Mouse (Mus musculus) hindbrain, embryonic 14.5 days (tissue): ENCODE data around the gene Git1. TPM values are rescaled to one million over a fixed set of nuclear protein-coding genes. Genes with fewer than 3 reads are reported as not detected.
A peak's percentile ranks its signal among the peaks of the same experiment; 100 is the strongest.

Experiments
- ATAC-seq: fragments of 200-750 bp; cut with Nextera tagmentation; 2 replicates; pipeline ENCODE4 v1.8.0; 2017; ENCODE audit warnings: moderate number of reproducible peaks, mild to moderate bottlenecking, moderate TSS enrichment, moderate library complexity; ENCODE audit not compliant: low FRiP score
- DNase-seq: peaks from one replicate; pipeline ENCODE4 v3.0.0-alpha.2; 2015; ENCODE audit warnings: low spot score
- H3K27ac ChIP-seq: fragments of 300-500 bp; sonication (generic); 2 replicates; pipeline ENCODE4 v1.5.1; 2014; ENCODE audit warnings: mild to moderate bottlenecking, moderate library complexity
- H3K27me3 ChIP-seq: fragments of 300-500 bp; sonication (generic); 2 replicates; pipeline ENCODE4 v1.6.1; 2014; ENCODE audit warnings: mild to moderate bottlenecking, low read length, mixed read lengths; ENCODE audit not compliant: control insufficient read depth, insufficient read depth
- H3K36me3 ChIP-seq: fragments of 300-500 bp; sonication (generic); replicated peaks from 2 replicates; pipeline ENCODE4 v1.6.1; 2014; ENCODE audit not compliant: control insufficient read depth, insufficient read depth
- H3K4me1 ChIP-seq: fragments of 300-500 bp; sonication (generic); replicated peaks from 2 replicates; pipeline ENCODE4 v1.6.1; 2014; ENCODE audit warnings: antibody characterized with exemption, low read length, mixed read lengths; ENCODE audit not compliant: control insufficient read depth, insufficient read depth
- H3K4me2 ChIP-seq: fragments of 300-500 bp; sonication (generic); replicated peaks from 2 replicates; pipeline ENCODE4 v1.6.1; 2014; ENCODE audit warnings: mild to moderate bottlenecking, moderate library complexity
- H3K4me3 ChIP-seq: fragments of 300-500 bp; sonication (generic); replicated peaks from 2 replicates; pipeline ENCODE4 v1.5.1; 2014; ENCODE audit warnings: mild to moderate bottlenecking, low read length
- H3K9ac ChIP-seq: fragments of 300-500 bp; sonication (generic); 2 replicates; pipeline ENCODE4 v1.6.1; 2014
- H3K9me3 ChIP-seq: fragments of 300-500 bp; sonication (generic); 2 replicates; pipeline ENCODE4 v1.6.1; 2016; ENCODE audit warnings: low read length; ENCODE audit not compliant: control insufficient read depth
- WGBS: fragments of 180-500 bp; shearing (Covaris S2); extraction: QIAGEN DNeasy Blood & Tissue Kit; methylation state at CpG from one replicate; pipeline ENCODE4 v1.1.7; 2014; 5-methylcytosine and 5-hydroxymethylcytosine counted together
- polyA plus RNA-seq: library from polyadenylated mRNA; unstranded; fragments of >200 nt; fragmentation: Nextera tagmentation; extraction: Ambion mirVana; gene quantifications from 2 replicates; pipeline ENCODE4 v1.2.1, GENCODE M21; 2014

Gene Git1
- polyA plus RNA-seq, result 21.3 and 23.2 TPM in 2 replicates

GRCm38 (mm10) chr11:77493512-77494343 lies at the start of gene Git1:
TSS of gene Git1 (plus strand) at chr11:77493562.
- no peaks in the 10 kb centered on the region for H3K27me3 ChIP-seq
- H3K4me2 ChIP-seq, result peak within 1 kb of the TSS; percentile 88
- peaks cover 58% of the 10 kb centered on the region for H3K4me1 ChIP-seq
- 2% methylated on average over 55 of the region's 74 CpGs for WGBS
- no peaks in the 10 kb centered on the region; the same call in 1 of the 2 replicates for H3K36me3 ChIP-seq
- DNase-seq, result no peak
- H3K27ac ChIP-seq, result peak within 1 kb of the TSS; percentile 88
- H3K9ac ChIP-seq, result peak within 1 kb of the TSS; percentile 93
- peak within 1 kb of the TSS; percentile 96 for H3K4me3 ChIP-seq
- no peaks in the 10 kb centered on the region for H3K9me3 ChIP-seq
- ATAC-seq, result no peak

- Histone ChIP-seq H3K9me3 (no peaks in the 10 kb centered on the region), H3K4me1 (no peaks in the 10 kb centered on the region), H3K27ac (no peak overlapping the region), H3K36me3 (peaks cover 47% of the 10 kb centered on the region), H3K4me3 (no peak overlapping the region), H3K27me3 (no peaks in the 10 kb centered on the region), H3K9ac (no peak overlapping the region), H3K4me2 (no peak overlapping the region)
- ATAC-seq, result no peak
- 60% methylated on average over 2 of the region's 2 CpGs for WGBS
- DNase-seq, result no peak
These were observed 48.4 kb upstream of the Git1 start for GRCm38 (mm10) chr11:77444939-77445338.

DNA sequence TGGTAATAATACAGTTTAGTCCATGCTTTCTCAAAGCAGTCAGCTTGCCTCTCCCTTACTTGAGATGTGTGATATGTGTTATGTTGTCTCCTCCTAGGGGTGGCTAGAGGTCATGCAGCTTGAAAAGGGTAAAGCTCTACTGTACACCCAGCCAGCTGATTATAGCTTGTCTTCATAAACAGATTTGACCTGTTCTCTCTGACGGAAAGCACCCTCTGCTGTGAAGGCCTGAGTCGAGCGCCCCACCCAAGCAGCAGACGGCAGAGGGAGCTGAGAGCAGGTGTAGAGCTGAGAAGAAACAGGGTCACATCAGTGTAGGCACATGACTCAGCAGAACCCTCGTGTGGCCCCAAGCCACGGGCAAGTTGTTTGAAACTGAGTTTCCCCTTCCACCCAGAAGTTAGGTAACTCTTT lies 46.7 kb upstream of the Git1 start:
- Histone ChIP-seq H3K4me3 (no peak overlapping the region), H3K27ac (no peak overlapping the region), H3K9ac (no peak overlapping the region), H3K27me3 (no peaks in the 10 kb centered on the region), H3K36me3 (peaks cover 41% of the 10 kb centered on the region), H3K9me3 (no peaks in the 10 kb centered on the region), H3K4me2 (no peak overlapping the region), H3K4me1 (no peaks in the 10 kb centered on the region)
- ATAC-seq (peak; percentile 46; the same call in 1 of the 2 replicates), DNase-seq (peak; percentile 70)
- WGBS, result 70% methylated on average over 6 of the region's 6 CpGs

- ATAC-seq, result no peak
- Histone ChIP-seq H3K27ac (no peak overlapping the region), H3K9ac (no peak overlapping the region), H3K4me3 (no peak overlapping the region), H3K4me2 (no peak overlapping the region), H3K4me1 (no peaks in the 10 kb centered on the region), H3K27me3 (no peaks in the 10 kb centered on the region), H3K9me3 (no peaks in the 10 kb centered on the region), H3K36me3 (peaks cover 36% of the 10 kb centered on the region)
- DNase-seq, result no peak
- WGBS, result 94% methylated on average over 7 of the region's 7 CpGs
These were observed 44.1 kb upstream of the Git1 start for GRCm38 (mm10) chr11:77449224-77449623.

- H3K4me3 ChIP-seq, result no peak overlapping the region
- no peaks in the 10 kb centered on the region for H3K27me3 ChIP-seq
- no peak overlapping the region for H3K27ac ChIP-seq
- no peak for DNase-seq
- whole genome bisulfite sequencing, result 95% methylated on average over 2 of the region's 2 CpGs
- H3K4me1 ChIP-seq, result no peaks in the 10 kb centered on the region
- peaks cover 56% of the 10 kb centered on the region for H3K36me3 ChIP-seq
- no peak overlapping the region for H3K9ac ChIP-seq
- H3K9me3 ChIP-seq, result no peaks in the 10 kb centered on the region
- ATAC-seq, result no peak
- no peak overlapping the region for H3K4me2 ChIP-seq
These were observed 41.7 kb upstream of the Git1 start for GRCm38 (mm10) chr11:77451670-77452069.

DNA sequence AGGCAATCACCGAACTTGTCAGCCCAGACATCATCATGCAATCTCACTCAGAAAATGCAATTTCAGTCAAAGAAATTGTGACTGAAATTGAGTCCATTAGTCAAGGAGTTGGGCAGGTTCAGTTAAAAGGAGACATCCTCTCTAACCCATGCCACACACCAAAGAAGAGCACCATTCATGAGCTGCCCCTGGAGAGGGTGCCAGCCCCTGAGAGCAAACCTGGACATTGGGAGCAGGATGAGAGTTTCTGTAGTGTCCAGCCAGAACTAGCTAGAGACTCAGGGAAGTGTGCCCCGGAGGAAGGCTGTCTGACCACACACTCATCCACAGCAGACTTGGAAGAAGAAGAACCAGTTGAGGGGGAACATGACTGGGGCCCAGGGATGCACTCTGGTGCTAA lies 40.0 kb upstream of the Git1 start:
- Histone ChIP-seq H3K4me3 (no peak overlapping the region), H3K9ac (no peak overlapping the region), H3K27me3 (no peaks in the 10 kb centered on the region), H3K27ac (no peak overlapping the region), H3K4me1 (no peaks in the 10 kb centered on the region), H3K9me3 (no peaks in the 10 kb centered on the region), H3K4me2 (no peak overlapping the region), H3K36me3 (peaks cover 60% of the 10 kb centered on the region)
- DNase-seq (no peak), ATAC-seq (no peak)
- WGBS, result 96% methylated on average over 2 of the region's 2 CpGs

- Histone ChIP-seq H3K4me1 (no peaks in the 10 kb centered on the region), H3K4me2 (no peak overlapping the region), H3K4me3 (no peak overlapping the region), H3K9ac (no peak overlapping the region), H3K36me3 (peaks cover 37% of the 10 kb centered on the region), H3K9me3 (no peaks in the 10 kb centered on the region), H3K27ac (no peak overlapping the region), H3K27me3 (peaks cover 3% of the 10 kb centered on the region; the same call in 1 of the 2 replicates)
- WGBS, result 90% methylated on average over 9 of the region's 9 CpGs
- no peak for DNase-seq
- no peak for ATAC-seq
These were observed 37.4 kb upstream of the Git1 start for GRCm38 (mm10) chr11:77455770-77456510.

DNA sequence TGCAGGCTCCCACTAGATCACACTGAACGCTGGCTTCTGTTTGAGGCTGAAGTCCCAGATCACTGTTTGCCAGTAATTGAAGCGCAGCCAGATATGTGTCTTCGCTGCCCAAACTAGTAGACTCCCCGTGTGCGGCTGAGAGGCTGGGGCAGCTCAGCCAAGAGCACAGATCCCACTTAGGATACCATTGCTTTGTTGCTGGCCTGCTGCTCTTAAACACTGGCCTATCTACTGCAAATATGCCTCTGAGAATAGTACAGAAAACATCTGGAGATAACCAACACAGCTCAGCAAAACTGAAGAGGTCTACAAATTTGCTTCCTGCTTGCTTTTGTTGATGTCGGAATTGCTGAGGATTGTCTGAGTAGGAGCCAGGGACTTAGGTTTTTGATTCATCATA lies 36.5 kb upstream of the Git1 start:
- ATAC-seq (no peak), DNase-seq (no peak)
- 80% methylated on average over 6 of the region's 6 CpGs for WGBS
- H3K9ac ChIP-seq, result no peak overlapping the region
- no peak overlapping the region for H3K4me2 ChIP-seq
- peaks cover 2% of the 10 kb centered on the region; the same call in 1 of the 2 replicates for H3K4me1 ChIP-seq
- H3K36me3 ChIP-seq, result peaks cover 36% of the 10 kb centered on the region
- no peaks in the 10 kb centered on the region for H3K9me3 ChIP-seq
- H3K4me3 ChIP-seq, result no peak overlapping the region
- H3K27me3 ChIP-seq, result peaks cover 12% of the 10 kb centered on the region; the same call in 1 of the 2 replicates
- no peak overlapping the region for H3K27ac ChIP-seq

- no peak for DNase-seq
- 8% methylated on average over 6 of the region's 6 CpGs for WGBS
- peak overlapping the region; percentile 53 for H3K9ac ChIP-seq
- peaks cover 5% of the 10 kb centered on the region; the same call in 1 of the 2 replicates for H3K4me1 ChIP-seq
- H3K27ac ChIP-seq, result no peak overlapping the region
- no peak for ATAC-seq
- H3K27me3 ChIP-seq, result peaks cover 44% of the 10 kb centered on the region
- peak overlapping the region; percentile 99 for H3K4me2 ChIP-seq
- H3K36me3 ChIP-seq, result peaks cover 4% of the 10 kb centered on the region
- H3K9me3 ChIP-seq, result no peaks in the 10 kb centered on the region
- peak overlapping the region; percentile 44 for H3K4me3 ChIP-seq
These were observed 31.5 kb upstream of the Git1 start for GRCm38 (mm10) chr11:77461856-77462255.
